Mouse (Mus musculus): ENCODE results near the gene Wdr24. TPM values are rescaled to one million over a fixed set of nuclear protein-coding genes. Genes with fewer than 3 reads are reported as not detected.

Gene Wdr24
- total RNA-seq, 2 experiments from 2014 or later: 26.8 to 30.9 TPM

GRCm38 (mm10) chr17:25808028-25808427 is 15.4 kb upstream of the Wdr24 start:
- intact Hi-C loops (cut with DNase I): no loop called here
- H3K4me3 ChIP-seq: peak overlapping the region; percentile 63
- peak overlapping the region; percentile 90 for H3K27ac ChIP-seq
- DNase-seq (ENCODE audit: extremely low spot score in 1 of 2, low spot score in 2 of 2): no peak
- no peak for TF ChIP-seq CTCF (IDR thresholded peaks at IDR 0.05)

GRCm38 (mm10) chr17:25808789-25809605 is 14.4 kb upstream of the Wdr24 start, which contains the start of gene Fbxl16:
Fbxl16 (plus strand) TSS chr17:25809085.
- Histone ChIP-seq H3K4me3 (peak within 1 kb of the TSS; percentile 63), H3K27ac (peak within 1 kb of the TSS; percentile 99)
- DNase-seq (ENCODE audit: extremely low spot score in 1 of 2, low spot score in 2 of 2): peak; percentile 91 to 92
- peak; percentile 49 for TF ChIP-seq CTCF (IDR thresholded peaks at IDR 0.05)
- intact Hi-C loops (cut with DNase I): no loop called here

- no peak; the same call in 1 of the 2 replicates for TF ChIP-seq CTCF (IDR thresholded peaks at IDR 0.05)
- Histone ChIP-seq H3K4me3 (peak overlapping the region; percentile 63), H3K27ac (peak overlapping the region; percentile 99)
- intact Hi-C loops (cut with DNase I): no loop called here
- DNase-seq (ENCODE audit: extremely low spot score in 1 of 2, low spot score in 2 of 2): peak in 1 of 2 experiments; percentile 54
Observed at GRCm38 (mm10) chr17:25809606-25810340, 13.7 kb upstream of the Wdr24 start.

DNA sequence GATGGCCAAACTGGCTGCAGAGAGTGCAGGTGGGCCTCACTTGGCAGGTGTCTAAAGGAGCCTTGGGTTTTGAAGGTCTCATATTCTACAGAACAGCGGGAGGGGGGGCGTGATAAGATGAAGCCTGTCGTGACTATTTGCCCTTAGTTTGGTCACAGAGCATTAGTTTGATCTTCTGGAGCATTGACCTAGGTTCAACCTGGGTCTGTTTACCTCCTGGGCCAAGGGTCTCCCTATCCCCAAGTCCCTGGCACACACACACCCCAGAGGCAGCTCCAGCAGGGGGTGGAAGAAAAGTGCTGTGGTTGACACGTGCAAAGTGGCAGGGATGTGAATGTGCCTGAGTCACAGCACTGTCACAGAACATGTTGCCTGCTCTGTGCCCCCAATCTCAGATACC is 12.5 kb upstream of the Wdr24 start:
- Histone ChIP-seq H3K27ac (peak overlapping the region; percentile 99), H3K4me3 (peak overlapping the region; percentile 63)
- intact Hi-C loops (cut with DNase I): no loop called here
- no peak for DNase-seq (ENCODE audit: extremely low spot score in 1 of 2, low spot score in 2 of 2)
- TF ChIP-seq CTCF (IDR thresholded peaks at IDR 0.05): no peak

DNA sequence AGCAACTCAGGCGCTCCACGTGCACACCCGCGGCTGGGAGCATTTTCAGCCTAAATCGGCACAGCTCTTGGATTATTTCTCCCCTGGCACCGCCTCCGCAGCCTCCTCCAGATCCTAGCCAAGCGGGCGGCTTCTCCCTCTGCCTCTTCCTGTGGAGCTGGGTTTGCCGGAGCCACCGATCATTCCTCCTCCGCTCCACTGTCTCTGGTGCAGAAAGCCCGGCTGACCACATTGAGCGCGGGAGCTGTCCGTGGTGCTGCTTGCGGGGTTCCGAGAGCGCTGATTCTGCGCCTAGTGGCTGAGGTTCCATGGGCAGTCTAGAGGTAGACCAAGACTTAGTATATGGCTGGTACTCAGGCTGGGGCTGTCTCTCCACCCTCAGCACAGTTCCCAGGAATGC is 10.0 kb upstream of the Wdr24 start:
- intact Hi-C loops (cut with DNase I): no loop called here
- peak; percentile 81 to 87 for DNase-seq (ENCODE audit: extremely low spot score in 1 of 2, low spot score in 2 of 2)
- H3K27ac ChIP-seq: peak overlapping the region; percentile 89
- peak; percentile 56 for TF ChIP-seq CTCF (IDR thresholded peaks at IDR 0.05)
- peak overlapping the region; percentile 29 for H3K4me3 ChIP-seq

DNA sequence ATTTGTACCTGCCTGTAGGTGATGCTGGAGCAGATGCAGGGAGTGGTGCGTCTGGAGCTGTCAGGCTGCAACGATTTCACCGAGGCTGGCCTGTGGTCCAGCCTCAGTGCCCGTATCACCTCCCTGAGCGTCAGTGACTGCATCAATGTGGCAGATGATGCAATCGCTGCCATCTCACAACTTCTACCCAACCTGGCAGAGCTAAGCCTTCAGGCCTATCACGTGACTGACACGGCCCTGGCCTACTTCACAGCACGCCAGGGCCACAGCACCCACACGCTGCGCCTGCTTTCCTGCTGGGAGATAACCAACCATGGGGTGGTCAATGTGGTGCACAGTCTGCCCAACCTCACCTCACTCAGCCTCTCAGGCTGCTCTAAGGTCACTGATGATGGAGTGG is 5.8 kb upstream of the Wdr24 start:
- DNase-seq (ENCODE audit: extremely low spot score in 1 of 2, low spot score in 2 of 2): no peak
- intact Hi-C loops (cut with DNase I): no loop called here
- 0 out of 2 replicates have a peak overlapping the region, but pooled peaks have one; percentile 11 for H3K27ac ChIP-seq
- TF ChIP-seq CTCF (IDR thresholded peaks at IDR 0.05): no peak
- H3K4me3 ChIP-seq: no peak overlapping the region

GRCm38 (mm10) chr17:25818851-25819780 is 4.3 kb upstream of the Wdr24 start:
- TF ChIP-seq CTCF (IDR thresholded peaks at IDR 0.05): no peak
- DNase-seq (ENCODE audit: extremely low spot score in 1 of 2, low spot score in 2 of 2): no peak
- H3K4me3 ChIP-seq: no peak overlapping the region
- intact Hi-C loops (cut with DNase I): no loop called here
- H3K27ac ChIP-seq: no peak overlapping the region

DNA sequence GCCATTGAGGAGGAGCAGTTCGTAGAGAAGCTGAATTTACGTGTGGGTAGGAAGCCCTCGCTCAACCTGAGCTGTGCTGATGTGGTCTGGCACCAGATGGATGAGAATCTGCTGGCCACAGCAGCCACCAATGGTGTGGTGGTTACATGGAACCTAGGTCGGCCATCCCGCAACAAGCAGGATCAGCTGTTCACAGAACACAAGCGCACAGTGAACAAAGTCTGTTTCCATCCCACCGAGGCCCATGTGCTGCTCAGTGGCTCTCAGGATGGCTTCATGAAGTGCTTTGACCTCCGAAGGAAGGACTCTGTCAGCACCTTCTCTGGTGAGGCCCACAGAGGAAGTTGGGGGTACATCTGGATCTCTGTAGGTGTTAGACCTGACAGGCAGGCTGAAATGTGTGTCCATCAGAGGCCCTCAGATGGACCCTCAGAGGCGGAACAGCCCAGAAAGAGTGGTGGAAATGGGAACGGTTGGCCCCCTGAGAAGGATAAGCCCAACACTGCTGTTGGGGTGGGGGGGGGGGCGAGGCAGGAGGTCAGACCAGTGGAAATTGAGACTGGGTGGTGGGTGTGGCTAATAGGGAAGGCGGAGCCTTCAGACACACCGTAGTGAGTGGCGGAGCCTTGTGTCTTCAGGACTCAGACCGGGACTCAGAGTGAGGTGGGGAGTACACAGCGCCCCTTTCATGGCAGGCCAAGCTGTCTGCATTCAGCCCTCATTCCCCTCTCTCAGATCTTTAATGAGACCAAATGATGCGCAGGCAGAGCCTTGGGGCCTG is 1.1 kb downstream of the Wdr24 start:
- TF ChIP-seq CTCF (IDR thresholded peaks at IDR 0.05): no peak
- peak overlapping the region; percentile 72 for H3K4me3 ChIP-seq
- intact Hi-C loops (cut with DNase I): no loop called here
- no peak for DNase-seq (ENCODE audit: extremely low spot score in 1 of 2, low spot score in 2 of 2)
- no peak overlapping the region for H3K27ac ChIP-seq

DNA sequence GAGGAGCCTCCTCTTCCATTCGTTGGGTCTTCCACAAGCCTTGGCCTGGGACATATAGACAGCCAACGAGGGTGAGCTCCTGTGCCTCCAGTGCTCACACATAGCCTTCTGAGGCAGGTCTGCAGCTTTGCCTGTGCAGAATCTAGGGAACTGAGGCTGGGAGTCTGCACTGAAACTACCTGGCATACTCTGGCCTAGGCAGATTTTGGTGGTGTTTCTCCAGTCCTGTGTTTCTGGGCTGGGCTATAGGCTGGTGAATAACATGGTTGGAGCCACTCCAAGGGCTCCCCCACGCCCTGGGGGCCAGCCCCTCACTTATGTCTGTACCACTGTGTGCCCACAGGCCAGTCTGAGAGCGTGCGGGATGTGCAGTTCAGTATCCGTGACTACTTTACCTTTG is 1.9 kb downstream of the Wdr24 start:
- H3K4me3 ChIP-seq: no peak overlapping the region
- TF ChIP-seq CTCF (IDR thresholded peaks at IDR 0.05): no peak

GRCm38 (mm10) chr17:25825984-25826570 is 2.6 kb downstream of the Wdr24 start:
- no peak for DNase-seq (ENCODE audit: extremely low spot score in 1 of 2, low spot score in 2 of 2)
- intact Hi-C loops (cut with DNase I): no loop called here
- Histone ChIP-seq H3K4me3 (no peak overlapping the region), H3K27ac (no peak overlapping the region)
- no peak for TF ChIP-seq CTCF (IDR thresholded peaks at IDR 0.05)

More for the DNA sequence above, 1.9 kb downstream of the Wdr24 start:
- intact Hi-C loops (cut with DNase I): no loop called here
- no peak for DNase-seq (ENCODE audit: extremely low spot score in 1 of 2, low spot score in 2 of 2)
- H3K27ac ChIP-seq: no peak overlapping the region
